Mouse (Mus musculus) layer of hippocampus, adult 8-10 months (tissue): ENCODE measurements at regions not wholly inside any gene's neighbourhood (a gene's known extent, or its start where the extent isn't known, plus 50 kb on each side); places are given as distances from the start of the nearest gene placed in this dataset.
A peak's percentile ranks its signal among the peaks of the same experiment; 100 is the strongest.

Source experiments
- DNase-seq, 2 experiments: peaks; one replicate each; pipeline ENCODE4 v3.0.0; 2022; ENCODE audit warnings: low spot score in 2 of 2

DNA sequence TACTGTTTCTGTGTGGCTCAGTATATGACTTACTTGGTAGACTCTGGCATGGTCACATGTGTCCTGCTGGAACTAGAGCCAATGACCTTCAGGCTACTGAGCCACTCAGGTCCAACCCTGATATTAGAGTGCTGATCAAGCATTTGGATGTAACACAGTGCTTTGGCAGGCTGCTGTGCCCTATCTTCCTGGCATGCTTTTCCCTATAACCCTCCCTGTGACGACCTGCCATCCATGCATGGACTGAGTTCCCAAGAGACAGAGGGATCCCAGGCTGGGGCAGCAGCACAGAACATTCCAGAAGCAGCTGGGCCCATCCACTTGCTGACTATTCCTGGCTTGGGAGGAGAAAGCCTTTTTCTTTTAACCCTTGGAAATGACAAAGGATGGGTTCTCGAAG lies 451.4 kb downstream of the Cd83 start:
- no peak for DNase-seq

DNA sequence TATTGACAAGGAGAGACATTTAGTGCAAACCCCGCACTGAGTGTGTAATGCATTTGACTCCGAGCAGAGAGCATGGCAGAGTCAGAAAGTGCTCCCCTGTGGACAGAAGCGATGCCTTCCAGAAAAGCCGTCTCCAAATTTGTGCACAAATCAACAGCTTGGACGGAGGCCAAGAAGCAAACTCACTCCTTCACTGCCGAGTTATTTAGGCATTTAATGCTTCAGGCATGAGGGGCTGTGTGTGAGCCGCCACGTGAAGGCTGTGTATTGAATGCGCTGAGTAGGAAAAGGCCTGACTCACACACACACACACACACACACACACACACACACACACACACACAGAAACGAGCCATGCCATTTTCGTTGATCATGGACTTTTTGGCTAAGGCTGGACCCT lies 453.7 kb downstream of the Cd83 start:
- peak in 1 of 2 experiments; percentile 25 for DNase-seq

DNA sequence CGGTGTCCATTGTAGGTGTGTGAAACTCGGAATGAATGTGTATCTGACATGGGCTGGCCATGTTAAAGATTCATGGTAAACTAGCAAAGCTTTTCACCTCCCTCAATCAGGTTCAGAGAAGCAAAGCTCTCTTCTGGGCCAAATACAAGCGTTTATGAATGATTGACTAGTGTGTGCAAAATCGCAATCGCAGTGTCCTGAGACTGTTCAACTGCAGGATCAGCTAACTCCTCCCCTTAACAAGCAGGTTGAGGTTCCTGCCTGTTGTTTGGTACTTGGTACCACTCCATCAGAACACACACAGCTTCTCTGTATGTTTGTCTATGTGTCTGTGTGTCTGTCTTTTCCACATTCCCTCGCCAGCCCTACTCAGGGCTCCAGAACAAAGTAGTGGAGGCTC lies 458.6 kb downstream of the Cd83 start:
- no peak for DNase-seq

DNA sequence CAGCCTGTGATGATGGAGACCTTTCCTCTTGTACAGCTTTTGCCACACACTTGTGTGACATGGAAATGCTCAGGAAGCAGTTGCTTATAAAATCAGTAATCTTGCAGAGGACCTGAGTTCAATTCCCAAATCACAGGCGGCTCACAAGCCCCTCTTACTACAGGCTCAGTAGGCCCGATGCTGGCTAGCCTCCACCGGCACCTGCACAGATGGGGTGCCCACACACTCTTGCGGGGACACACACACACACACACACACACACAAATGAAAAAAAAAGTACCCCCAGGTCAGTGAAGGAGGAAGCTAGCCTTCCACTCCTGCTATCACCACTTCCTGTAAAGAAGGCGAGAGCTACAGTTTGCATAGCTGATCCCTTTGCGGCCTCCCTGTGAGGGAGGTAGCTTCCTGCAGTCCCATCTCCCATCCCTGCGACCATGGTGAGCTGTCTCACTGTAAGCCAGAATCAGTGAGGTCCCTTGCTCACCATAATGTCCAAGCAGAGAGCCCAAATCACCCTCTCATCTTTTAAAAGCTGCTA lies 462.2 kb downstream of the Cd83 start:
- no peak for DNase-seq

DNA sequence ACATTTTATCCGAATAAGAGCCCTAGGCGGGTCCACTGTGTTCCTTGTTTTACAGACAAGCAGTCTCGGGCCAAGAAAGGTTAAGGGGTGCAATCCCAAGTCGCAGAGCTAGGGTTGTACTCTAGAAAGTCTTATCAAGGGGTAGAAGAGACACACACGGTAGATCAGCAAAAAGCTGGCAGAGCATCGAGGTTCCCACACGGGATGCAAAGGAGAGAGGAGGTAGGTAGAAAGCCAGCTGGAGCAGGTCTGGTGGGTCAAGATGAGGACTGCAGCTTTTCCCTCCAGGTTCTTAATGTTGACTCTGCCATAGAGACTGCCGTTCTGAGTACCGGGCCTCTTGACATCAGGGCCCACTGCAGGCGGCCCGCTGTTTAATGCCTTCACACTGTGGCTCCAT lies 463.3 kb downstream of the Cd83 start:
- no peak for DNase-seq

GRCm38 (mm10) chr13:44248401-44248800 lies 463.8 kb downstream of the Cd83 start:
- DNase-seq = no peak

DNA sequence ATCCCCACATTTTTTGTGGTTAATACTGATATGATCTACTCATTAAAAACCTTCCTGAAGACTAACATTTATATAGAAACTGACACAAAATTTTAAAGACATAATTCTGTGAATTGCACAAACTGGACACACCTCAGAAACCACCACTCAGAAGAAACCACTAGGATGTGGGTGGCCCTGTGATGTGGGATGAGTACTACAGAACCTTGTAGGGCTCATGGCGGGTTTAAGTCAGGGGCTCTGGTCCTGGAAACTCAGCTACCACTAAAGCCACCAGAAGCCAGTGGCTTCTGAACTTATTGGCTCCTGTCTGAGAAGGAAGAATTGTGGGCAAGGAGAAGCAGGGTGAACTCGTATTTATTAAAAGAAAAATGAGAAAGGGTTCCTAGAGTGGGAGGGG lies 464.5 kb downstream of the Cd83 start:
- no peak for DNase-seq

DNA sequence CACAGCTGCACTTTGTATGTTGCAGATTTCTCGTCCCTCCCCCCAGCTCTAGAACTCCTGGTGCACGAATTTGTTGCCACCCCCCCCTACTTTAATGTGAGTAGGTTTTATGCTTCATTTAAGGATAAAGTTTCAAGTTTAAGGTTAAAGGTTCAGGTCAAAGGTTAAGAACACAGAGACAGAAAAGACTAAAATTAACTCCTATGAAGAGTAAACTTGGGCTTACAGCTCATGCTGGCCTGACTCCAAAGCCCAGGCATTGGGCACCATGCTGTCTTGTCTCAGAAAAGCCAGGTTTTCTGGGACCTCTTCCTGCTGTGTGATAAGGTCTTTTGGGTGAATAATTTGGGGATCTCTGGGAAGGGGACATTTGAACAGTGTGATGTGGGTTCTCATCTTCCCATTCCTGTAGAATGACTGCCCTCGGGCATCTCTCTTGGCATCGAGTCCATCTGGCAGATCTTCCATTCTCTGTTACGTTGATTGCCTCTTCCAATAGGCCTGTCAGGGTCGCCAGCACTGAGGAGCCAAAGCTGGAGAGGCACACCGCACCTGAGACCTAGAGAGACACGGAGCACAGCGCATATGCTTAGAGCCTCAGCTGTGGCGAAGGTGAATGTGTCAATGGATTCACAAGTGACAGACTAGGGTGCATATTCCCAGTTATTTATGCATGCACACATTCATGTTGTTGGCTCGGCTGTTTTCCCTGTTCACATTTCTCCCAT lies 466.1 kb downstream of the Cd83 start:
- no peak for DNase-seq

DNA sequence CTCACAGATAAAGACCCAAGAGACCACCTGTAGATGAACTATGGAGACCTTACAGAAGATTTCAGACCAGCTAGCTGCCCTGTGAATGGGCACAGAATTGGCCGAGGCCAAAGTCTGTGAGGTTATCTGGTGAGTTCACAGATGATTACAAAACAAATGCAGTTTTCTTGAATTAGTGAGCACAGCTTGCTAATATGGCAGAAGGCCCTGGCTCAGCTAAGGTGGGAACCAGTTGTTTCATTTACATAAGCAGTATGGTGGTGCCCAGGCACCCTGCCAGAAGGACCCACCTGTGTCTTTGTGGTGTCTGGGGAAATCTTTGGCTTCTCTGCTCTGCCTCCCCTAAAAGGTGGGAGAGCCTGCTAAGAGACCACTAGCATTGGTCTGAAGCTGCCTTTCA lies 466.9 kb downstream of the Cd83 start:
- no peak for DNase-seq

DNA sequence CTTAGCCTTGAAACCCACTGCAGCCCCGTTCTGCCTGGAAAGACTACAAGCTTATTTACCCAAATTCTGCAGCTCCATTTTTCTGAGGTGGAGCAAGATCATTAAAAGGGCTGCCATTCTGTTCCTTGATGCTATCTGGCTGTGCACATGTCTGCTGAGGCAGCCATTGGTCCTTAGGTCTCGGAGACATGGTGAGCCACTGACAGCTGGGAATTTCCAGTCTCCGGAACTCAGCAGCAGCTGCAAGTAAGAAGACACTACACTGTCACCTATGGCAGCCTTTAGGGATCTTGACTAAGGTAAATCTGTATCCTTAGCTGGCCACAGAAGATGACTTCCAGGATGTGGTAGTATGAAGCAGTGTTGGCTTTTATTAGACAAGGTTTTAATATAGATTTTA lies 467.9 kb downstream of the Cd83 start:
- DNase-seq = no peak

DNA sequence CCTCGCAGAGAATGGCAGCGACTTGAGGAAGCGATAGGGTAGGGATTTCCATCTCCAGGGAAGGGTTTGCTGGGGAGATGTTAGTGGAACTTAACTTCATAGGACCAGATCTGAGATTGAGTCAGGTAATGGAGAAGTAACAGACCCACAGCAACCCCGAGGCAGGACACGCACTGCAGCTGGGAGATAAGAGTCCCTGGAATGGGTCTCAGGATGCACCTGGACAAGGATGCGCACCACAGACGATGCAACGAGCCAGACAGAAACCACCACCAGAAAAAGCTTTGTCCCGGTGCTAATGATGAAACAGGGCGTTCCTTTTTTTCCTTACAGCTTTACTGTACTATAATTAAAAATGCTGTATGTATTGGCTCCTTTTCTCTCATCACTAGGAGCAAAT lies 470.9 kb upstream of the Jarid2 start:
- DNase-seq = no peak

DNA sequence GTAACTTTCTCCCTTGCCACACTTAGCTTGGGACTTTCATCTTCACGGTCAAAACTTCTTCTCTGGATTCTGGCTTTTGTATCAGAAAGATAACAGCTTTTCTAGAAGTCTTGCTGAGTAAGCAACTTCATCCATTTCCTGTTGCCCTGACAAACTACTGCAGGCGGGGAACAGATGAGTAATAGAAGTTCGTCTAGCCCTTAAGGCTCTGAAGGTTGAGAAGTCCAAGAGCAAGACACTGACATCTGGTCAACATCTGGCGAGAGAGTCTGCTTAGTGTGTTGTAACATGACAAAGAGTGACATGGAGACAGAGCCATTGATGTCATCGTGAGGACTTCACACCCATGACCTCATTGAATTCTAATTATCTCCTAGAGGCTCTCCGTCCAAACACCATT lies 469.2 kb upstream of the Jarid2 start:
- DNase-seq = no peak

DNA sequence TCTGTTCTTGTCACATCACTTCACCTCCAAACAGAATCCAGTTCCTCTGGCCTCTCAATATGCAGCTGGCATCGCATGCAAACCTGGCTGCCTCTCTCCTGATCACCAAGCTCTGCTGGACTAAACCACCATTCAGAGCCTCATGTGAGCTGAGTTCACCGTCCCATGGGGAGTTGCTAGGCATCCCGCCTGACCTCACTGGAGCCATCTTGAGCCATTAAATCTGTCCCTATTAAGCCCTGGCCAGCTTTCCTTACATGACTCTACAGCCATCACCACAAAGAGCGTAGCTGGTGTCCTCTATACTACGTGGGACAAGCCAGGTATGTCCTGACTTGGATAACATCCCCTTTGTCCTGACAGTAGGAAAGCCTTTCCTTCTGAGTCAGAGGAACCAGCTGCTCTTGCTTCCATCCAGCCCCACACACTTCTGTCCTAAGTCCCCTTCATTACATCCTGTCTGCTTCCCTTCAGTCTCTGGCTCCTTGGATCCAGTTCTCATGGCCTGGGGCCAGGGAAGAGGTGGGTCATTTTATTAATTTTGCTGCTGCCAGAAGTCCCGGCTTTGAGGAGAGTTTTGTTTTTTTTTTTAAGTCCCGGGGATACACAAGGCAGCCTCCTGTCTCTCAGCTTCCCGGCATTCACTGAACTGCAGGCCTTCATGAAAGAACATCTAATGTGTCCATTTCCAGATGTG lies 468.5 kb upstream of the Jarid2 start:
- DNase-seq = no peak

- no peak for DNase-seq
Measured at GRCm38 (mm10) chr13:44272746-44273524, 456.3 kb upstream of the Jarid2 start.

- DNase-seq = no peak
Measured at GRCm38 (mm10) chr13:44277952-44278351, 451.3 kb upstream of the Jarid2 start.

- DNase-seq = no peak
Measured at GRCm38 (mm10) chr13:44279036-44279435, 450.2 kb upstream of the Jarid2 start.

- DNase-seq = no peak
Measured at GRCm38 (mm10) chr13:44280296-44280695, 449.0 kb upstream of the Jarid2 start.

DNA sequence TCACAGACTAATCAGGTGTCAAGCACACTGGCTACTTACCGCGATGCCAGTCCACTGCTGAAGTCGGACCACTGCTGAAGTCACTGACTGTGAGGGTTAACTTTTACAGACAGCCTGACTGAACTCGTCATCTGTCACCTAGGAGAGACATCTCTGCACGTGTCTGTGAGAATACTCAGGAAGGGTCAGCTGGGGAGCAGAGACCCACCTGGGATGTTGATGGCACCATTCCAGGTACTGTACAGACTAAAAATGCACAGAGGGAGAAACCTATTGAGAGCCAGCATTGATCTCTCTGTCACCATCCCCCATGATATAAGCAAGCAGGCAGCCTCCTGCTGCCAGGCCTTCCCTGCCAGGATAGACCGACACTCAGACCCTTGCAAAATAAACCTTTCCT lies 447.5 kb upstream of the Jarid2 start:
- DNase-seq = no peak

DNA sequence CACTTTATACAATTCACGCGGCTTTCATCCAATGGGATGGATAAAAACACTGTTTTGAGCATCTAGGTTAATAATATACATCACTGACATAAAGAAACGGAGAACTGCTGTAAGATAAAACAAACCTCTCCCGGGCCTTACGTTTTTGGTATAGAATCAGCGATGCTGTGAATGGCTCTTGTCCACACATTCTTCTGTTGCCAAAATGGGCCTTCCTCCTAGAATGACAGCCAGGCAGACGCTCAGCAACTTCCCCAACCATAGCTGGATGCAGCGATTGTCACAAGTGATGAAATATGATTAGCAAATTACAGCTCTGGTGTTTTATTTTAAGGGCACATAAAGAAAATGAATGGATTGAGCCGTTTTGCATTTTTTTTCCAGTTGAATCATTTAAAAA lies 447.0 kb upstream of the Jarid2 start:
- no peak for DNase-seq

DNA sequence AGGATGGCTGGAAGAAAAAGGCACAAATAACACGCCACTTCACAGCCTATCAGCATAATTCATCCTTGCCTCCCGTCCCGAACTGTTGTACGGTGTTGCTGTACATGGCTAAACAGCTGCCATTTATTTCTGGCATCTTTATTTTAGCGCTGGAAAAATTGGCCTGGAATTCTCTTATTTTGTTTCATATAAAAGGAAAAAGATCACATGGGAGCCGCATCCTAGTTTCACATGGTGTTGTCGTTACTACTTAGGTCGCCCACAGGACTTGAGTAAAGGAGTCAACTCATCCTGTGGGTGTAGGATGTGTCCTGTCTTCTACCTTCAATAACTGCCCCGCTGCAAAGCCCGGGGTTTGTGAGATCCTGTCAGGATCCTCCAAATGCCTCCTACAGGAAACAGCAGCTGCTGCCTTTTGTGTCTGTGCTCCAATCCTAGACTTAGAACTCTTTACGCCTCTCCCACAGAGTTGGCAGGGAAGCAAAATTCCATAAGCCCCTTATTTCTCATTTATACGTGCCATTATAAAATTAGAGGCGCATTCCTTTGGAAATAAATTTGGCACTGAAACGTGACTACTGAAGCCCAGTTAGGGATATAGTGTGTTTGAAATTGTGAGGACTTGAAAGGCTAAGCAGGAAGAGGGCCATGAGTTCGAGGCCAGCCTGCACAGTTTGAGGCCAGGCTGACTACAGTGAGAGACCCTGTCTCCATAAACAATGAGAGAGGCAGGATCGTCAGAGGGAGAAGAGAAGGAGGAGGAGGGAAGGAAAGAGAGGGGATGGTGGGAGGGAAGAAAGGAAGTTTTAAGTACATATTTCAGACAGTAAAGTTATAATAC lies 446.3 kb upstream of the Jarid2 start:
- DNase-seq = peak; percentile 30 to 43

GRCm38 (mm10) chr13:44285881-44286280 lies 443.4 kb upstream of the Jarid2 start:
- no peak for DNase-seq
